Mouse (Mus musculus) ES-CJ7 (cell line): Measurements from ENCODE around the gene Gm21976.

Experiments used
- DNase-seq: peaks from one replicate; pipeline ENCODE4 v3.0.0; 2011; ENCODE audit warnings: low read depth, low spot score

The Gm21976 gene

DNA sequence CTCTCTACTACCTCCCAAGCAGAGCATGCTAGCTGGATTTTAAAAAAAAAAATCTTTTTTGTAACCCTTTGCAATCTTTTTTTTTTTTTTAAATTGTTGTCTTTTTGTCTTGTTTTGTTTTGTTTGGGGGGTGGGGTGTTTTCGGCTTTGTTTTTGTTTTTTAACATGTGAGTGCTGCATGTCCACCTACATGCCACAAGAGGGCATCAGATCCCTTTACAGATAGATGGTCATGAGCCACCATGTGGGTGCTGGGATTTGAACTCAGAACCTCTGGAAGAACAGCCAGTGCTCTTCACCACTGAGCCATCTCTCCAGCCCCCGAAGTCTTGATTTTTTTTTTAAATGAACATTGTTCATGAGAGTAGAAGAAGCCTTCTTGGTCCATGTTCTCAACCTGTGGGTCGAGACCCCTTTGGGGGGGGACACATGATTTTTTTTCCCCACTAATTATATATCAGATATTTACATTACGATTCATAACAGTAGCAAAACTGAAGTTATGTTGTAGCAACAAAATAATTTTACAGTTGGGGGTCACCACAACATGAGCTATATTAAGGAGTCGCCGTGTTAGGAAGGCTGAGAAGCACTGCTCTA is 18.3 kb downstream of the Gm21976 start:
- peak; percentile 48 for DNase-seq

GRCm38 (mm10) chr13:98298833-98299758 is 19.4 kb downstream of the Gm21976 start:
- DNase-seq: peak; percentile 92

- DNase-seq: peak; percentile 76
Observed at GRCm38 (mm10) chr13:98305257-98305656, 25.6 kb downstream of the Gm21976 start.

GRCm38 (mm10) chr13:98306393-98306792 is 26.7 kb downstream of the Gm21976 start:
- peak; percentile 85 for DNase-seq

- DNase-seq: peak; percentile 26
Observed at GRCm38 (mm10) chr13:98306852-98307475, 27.3 kb downstream of the Gm21976 start.

GRCm38 (mm10) chr13:98308004-98308403 is 28.3 kb downstream of the Gm21976 start:
- no peak for DNase-seq

GRCm38 (mm10) chr13:98308724-98309123 is 29.0 kb downstream of the Gm21976 start:
- DNase-seq: no peak

DNA sequence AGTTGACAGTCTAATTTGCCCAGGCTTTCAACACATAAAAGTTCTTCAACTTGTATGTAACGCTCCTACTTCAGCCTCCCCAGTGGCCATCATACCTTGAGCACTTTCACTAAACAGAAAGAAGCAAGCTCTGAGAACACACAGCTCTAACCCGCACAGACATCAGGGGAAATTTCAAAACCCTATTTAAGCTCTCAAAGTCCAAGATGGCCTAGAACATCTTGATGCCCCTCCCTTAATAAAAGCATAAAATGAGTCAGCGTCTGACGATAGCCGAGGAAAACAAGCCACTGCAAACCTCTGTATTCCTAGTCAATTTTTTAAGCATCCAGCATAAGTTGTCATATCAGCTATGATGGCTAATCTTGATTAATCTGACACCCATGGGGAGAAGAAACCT is 31.9 kb downstream of the Gm21976 start:
- DNase-seq: no peak

DNA sequence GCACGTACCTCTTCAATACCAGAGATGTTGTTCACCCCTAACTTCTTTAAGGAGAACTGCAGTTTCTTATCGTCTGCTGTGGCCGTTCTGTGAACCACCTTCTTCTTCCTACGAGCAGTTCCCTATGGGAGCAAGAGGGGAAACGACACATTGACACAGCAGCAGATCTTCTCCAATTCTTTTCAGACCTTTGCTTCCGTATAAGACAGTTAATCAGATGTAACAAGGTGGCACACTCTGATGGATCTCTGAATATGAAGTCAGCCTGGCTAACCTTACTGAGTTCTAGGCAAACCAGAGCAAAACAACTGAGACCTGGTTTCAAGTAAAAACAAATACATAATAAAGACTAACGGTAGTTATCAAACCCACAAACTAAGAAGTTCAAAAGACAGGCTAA is 33.9 kb downstream of the Gm21976 start:
- DNase-seq: no peak

- no peak for DNase-seq
Observed at GRCm38 (mm10) chr13:98315124-98315523, 35.4 kb downstream of the Gm21976 start.

- peak; percentile 46 for DNase-seq
Observed at GRCm38 (mm10) chr13:98316140-98316479, 36.4 kb downstream of the Gm21976 start.

- DNase-seq: peak; percentile 93
Observed at GRCm38 (mm10) chr13:98316480-98317245, 37.0 kb downstream of the Gm21976 start, which contains the start of gene Btf3. TSS of gene Btf3 (minus strand) at chr13:98317006.

GRCm38 (mm10) chr13:98317246-98317677 is 37.6 kb downstream of the Gm21976 start:
- DNase-seq: no peak

- DNase-seq: no peak
Observed at GRCm38 (mm10) chr13:98317911-98318310, 38.2 kb downstream of the Gm21976 start.

- no peak for DNase-seq
Observed at GRCm38 (mm10) chr13:98325034-98325433, 45.3 kb downstream of the Gm21976 start.

DNA sequence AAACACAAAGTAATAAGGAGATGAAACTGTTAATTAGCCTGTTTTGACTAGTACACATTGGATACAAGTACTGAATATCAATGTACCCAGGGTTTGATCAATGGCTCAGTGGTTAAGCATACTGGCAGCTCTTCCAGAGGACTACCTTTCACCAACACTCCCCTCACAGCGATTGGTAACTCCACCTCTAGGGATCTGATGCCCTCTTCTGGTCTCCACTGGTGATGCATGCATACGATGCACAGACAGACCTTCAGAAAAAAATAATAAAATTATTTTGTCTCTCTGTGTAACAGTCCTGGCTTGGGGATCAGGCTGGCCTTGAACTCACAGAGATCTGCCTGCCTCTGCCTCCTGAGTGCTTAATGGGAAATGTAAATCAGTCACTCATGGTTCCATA is 52.4 kb downstream of the Gm21976 start:
- DNase-seq: no peak

- no peak for DNase-seq
Observed at GRCm38 (mm10) chr13:98336205-98336604, 56.5 kb downstream of the Gm21976 start.

DNA sequence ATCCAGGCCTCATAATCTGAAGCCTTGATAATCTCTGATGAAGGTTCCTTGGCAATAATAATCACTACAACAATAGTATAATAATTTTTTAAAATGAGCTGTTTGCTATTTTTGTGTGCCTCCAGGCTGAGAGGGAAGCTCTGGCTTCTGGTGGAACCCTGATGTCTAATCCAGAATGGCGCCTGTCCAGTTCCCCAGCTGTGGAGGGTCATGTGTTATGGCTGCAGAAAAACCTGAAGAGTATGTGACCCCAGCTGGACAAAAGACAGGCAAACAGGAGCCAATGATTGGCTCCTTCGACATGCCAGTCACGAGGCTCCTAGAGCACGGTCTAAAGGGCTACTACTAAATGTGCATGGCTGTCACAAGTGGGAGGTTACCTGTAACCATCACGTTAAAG is 60.8 kb downstream of the Gm21976 start:
- no peak for DNase-seq

DNA sequence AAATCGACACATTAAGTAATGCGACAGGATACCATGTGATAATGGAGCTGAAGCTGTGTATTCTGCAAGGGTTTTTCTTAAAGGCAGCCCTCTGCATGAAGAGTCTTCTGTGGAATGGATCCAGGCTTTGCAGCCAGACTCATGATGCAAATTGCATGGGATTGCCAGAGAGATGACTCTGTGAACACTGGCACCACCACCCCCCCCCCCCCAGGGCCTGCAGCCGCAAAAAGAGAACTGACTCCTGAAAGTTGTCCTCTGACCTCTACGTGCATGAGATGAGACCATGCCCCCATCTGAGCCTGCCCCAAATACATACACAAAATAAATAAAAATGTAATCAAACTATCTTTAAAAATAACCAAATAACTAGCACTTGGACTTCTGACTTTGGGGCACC is 69.8 kb downstream of the Gm21976 start:
- no peak for DNase-seq

GRCm38 (mm10) chr13:98351527-98351926 is 71.8 kb downstream of the Gm21976 start:
- DNase-seq: peak; percentile 71

DNA sequence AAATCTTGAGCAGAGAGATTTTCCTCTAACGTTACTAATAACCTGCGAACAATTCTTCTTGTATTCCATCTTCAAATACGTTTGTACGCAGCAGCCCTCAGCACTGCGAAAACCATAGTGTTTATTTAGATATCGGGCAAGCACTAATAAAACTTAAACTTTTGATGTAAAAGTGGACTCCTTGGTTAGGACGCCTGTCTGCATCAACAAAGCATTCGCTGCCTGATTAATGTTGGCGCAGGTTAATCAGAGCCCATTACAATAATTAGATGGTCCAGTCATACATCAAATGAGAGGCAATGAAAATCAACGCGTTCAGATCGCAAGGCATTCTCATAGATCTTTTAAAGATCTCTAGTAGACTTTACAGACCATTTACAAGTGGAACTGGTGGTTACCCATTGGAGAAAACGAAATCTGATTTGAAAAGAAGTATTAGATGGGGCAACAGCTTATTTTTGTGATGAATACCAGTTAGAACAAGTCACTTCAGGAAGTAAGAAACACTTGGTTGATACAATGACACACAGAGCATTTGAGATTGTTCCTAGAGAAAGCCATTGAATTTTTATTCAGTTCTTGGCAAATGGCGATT is 72.8 kb downstream of the Gm21976 start:
- DNase-seq: no peak
